Mouse (Mus musculus) brain, embryonic 14.5 days (tissue): ENCODE results near the gene Itga9. TPM values are rescaled to one million over a fixed set of nuclear protein-coding genes. Genes with fewer than 3 reads are reported as not detected.
A peak's percentile ranks its signal among the peaks of the same experiment; 100 is the strongest.

Experiments
- DNase-seq: peaks from one replicate; pipeline ENCODE4 v3.0.0-alpha.2; 2011; ENCODE audit warnings: low read depth
- CTCF ChIP-seq: fragments of 200-500 bp; IDR thresholded peaks from 2 replicates; pipeline ENCODE4 v1.5.1; 2012; ENCODE audit warnings: inconsistent platforms, mild to moderate bottlenecking, moderate library complexity, borderline replicate concordance; ENCODE audit not compliant: insufficient read depth, insufficient read length; ENCODE audit errors: extremely low read depth
- POLR2A ChIP-seq: fragments of 200-500 bp; IDR thresholded peaks from 2 replicates; pipeline ENCODE4 v1.6.1; 2012; ENCODE audit warnings: mild to moderate bottlenecking, inconsistent platforms, borderline replicate concordance; ENCODE audit not compliant: poor library complexity, insufficient read depth, insufficient read length, severe bottlenecking; ENCODE audit errors: extremely low read depth
- polyA plus RNA-seq: library from polyadenylated mRNA; depleted of rRNA; stranded (reverse); fragments of >200 nt; gene quantifications from 2 replicates; pipeline ENCODE4 v1.2.3, GENCODE M21; 2012

Gene Itga9
- polyA plus RNA-seq, 1 experiment: 3.0 TPM

GRCm38 (mm10) chr9:118730172-118730571, 123.7 kb downstream of the Itga9 start:
- no peak for DNase-seq

GRCm38 (mm10) chr9:118730871-118731390, 124.4 kb downstream of the Itga9 start:
- no peak for DNase-seq
- TF ChIP-seq POLR2A (no peak), CTCF (no peak)

More at GRCm38 (mm10) chr9:118730172-118730571, 123.7 kb downstream of the Itga9 start:
- TF ChIP-seq POLR2A: no peak
- no peak for TF ChIP-seq CTCF

- no peak for TF ChIP-seq POLR2A
- TF ChIP-seq CTCF: no peak
- peak; percentile 24 for DNase-seq
Measured at GRCm38 (mm10) chr9:118731650-118732049, 125.2 kb downstream of the Itga9 start.

GRCm38 (mm10) chr9:118733601-118734000, 127.1 kb downstream of the Itga9 start:
- no peak for DNase-seq
- TF ChIP-seq POLR2A (no peak), CTCF (no peak)

- no peak for TF ChIP-seq POLR2A
- TF ChIP-seq CTCF: no peak
- no peak for DNase-seq
Measured at GRCm38 (mm10) chr9:118737124-118737523, 130.6 kb downstream of the Itga9 start.

- no peak for DNase-seq
- TF ChIP-seq CTCF (no peak), POLR2A (no peak)
Measured at GRCm38 (mm10) chr9:118737601-118738137, 131.2 kb downstream of the Itga9 start.

GRCm38 (mm10) chr9:118738311-118738710, 131.8 kb downstream of the Itga9 start:
- DNase-seq: no peak
- TF ChIP-seq POLR2A: no peak
- TF ChIP-seq CTCF: no peak

GRCm38 (mm10) chr9:118739071-118739470, 132.6 kb downstream of the Itga9 start:
- DNase-seq: no peak
- TF ChIP-seq CTCF (no peak), POLR2A (no peak)

- TF ChIP-seq CTCF (no peak), POLR2A (no peak)
- no peak for DNase-seq
Measured at GRCm38 (mm10) chr9:118739659-118740058, 133.2 kb downstream of the Itga9 start.

GRCm38 (mm10) chr9:118741268-118741667, 134.8 kb downstream of the Itga9 start:
- no peak for DNase-seq
- TF ChIP-seq CTCF: no peak
- no peak for TF ChIP-seq POLR2A

GRCm38 (mm10) chr9:118749335-118749949, 143.0 kb downstream of the Itga9 start:
- DNase-seq: no peak
- TF ChIP-seq POLR2A: no peak
- TF ChIP-seq CTCF: no peak

GRCm38 (mm10) chr9:118750828-118751227, 144.3 kb downstream of the Itga9 start:
- TF ChIP-seq POLR2A (no peak), CTCF (no peak)

More at GRCm38 (mm10) chr9:118750828-118751227, 144.3 kb downstream of the Itga9 start:
- no peak for DNase-seq
